Mouse (Mus musculus) thymus, adult 2 months (tissue): Measurements from ENCODE around the gene Gigyf2. TPM values are rescaled to one million over a fixed set of nuclear protein-coding genes. Genes with fewer than 3 reads are reported as not detected.

Source experiments
- DNase-seq: peaks from one replicate; pipeline ENCODE4 v3.0.0; 2021
- H3K27ac ChIP-seq: fragments of 200-500 bp; 2 replicates; pipeline ENCODE4 v1.5.1; 2012; ENCODE audit warnings: low read length, control low read depth; ENCODE audit not compliant: control insufficient read depth, insufficient read depth
- H3K27me3 ChIP-seq: fragments of 200-500 bp; 2 replicates; pipeline ENCODE4 v1.6.1; 2012; ENCODE audit warnings: mild to moderate bottlenecking, low read length, moderate library complexity, mixed read lengths; ENCODE audit not compliant: control insufficient read depth, insufficient read depth
- H3K36me3 ChIP-seq: fragments of 200-500 bp; 2 replicates; pipeline ENCODE4 v1.6.1; 2012; ENCODE audit warnings: mild to moderate bottlenecking, low read length, moderate library complexity; ENCODE audit not compliant: control insufficient read depth, insufficient read depth
- H3K4me1 ChIP-seq: fragments of 200-500 bp; replicated peaks from 2 replicates; pipeline ENCODE4 v1.6.1; 2012; ENCODE audit warnings: low read length; ENCODE audit not compliant: control insufficient read depth, insufficient read depth
- H3K4me3 ChIP-seq: fragments of 200-500 bp; 2 replicates; pipeline ENCODE4 v1.5.1; 2012; ENCODE audit warnings: mild to moderate bottlenecking, low read length, control low read depth, moderate library complexity; ENCODE audit not compliant: control insufficient read depth, insufficient read depth
- CTCF ChIP-seq: fragments of 200-500 bp; IDR thresholded peaks from 2 replicates; pipeline ENCODE4 v1.5.1; 2012; ENCODE audit warnings: mild to moderate bottlenecking, control low read depth, low read length, moderate library complexity, borderline replicate concordance; ENCODE audit not compliant: control insufficient read depth, poor library complexity, insufficient read depth; ENCODE audit errors: extremely low read depth
- POLR2A ChIP-seq: fragments of 200-500 bp; IDR thresholded peaks from 2 replicates; pipeline ENCODE4 v1.6.1; 2012; ENCODE audit warnings: mild to moderate bottlenecking, low read length, control low read depth, moderate library complexity; ENCODE audit not compliant: control insufficient read depth, poor library complexity, insufficient read depth; ENCODE audit errors: extremely low read depth
- WGBS: fragments of 180-500 bp; shearing (Covaris S2); methylation state at CpG from one replicate; pipeline ENCODE4 v1.1.7; 2018; 5-methylcytosine and 5-hydroxymethylcytosine counted together
- polyA plus RNA-seq: library from polyadenylated mRNA; depleted of rRNA; stranded (reverse); fragments of >200 nt; gene quantifications from 2 replicates; pipeline ENCODE4 v1.2.3, GENCODE M21; 2012

Gene Gigyf2
- polyA plus RNA-seq, 1 experiment: 47.3 TPM

- 92% methylated on average over 3 of the region's 3 CpGs for WGBS
- TF ChIP-seq POLR2A (no peak), CTCF (no peak)
- no peak for DNase-seq
- Histone ChIP-seq H3K4me1 (no peaks in the 10 kb centered on the region), H3K4me3 (no peak overlapping the region), H3K36me3 (no peaks in the 10 kb centered on the region), H3K27ac (no peak overlapping the region), H3K27me3 (no peaks in the 10 kb centered on the region)
These were observed 17.8 kb upstream of the Gigyf2 start for GRCm38 (mm10) chr1:87308952-87309351.

- H3K36me3 ChIP-seq: no peaks in the 10 kb centered on the region
- H3K27me3 ChIP-seq: no peaks in the 10 kb centered on the region
- TF ChIP-seq CTCF (no peak), POLR2A (no peak)
- H3K27ac ChIP-seq: no peak overlapping the region
- 92% methylated on average over 16 of the region's 16 CpGs for WGBS
- DNase-seq: no peak
- no peaks in the 10 kb centered on the region for H3K4me1 ChIP-seq
- H3K4me3 ChIP-seq: no peak overlapping the region
These were observed 17.2 kb upstream of the Gigyf2 start for GRCm38 (mm10) chr1:87309621-87310020.

- DNase-seq: no peak
- WGBS: 93% methylated on average over 2 of the region's 2 CpGs
- H3K27ac ChIP-seq: no peak overlapping the region
- TF ChIP-seq POLR2A: no peak
- TF ChIP-seq CTCF: no peak
- no peak overlapping the region for H3K4me3 ChIP-seq
- no peaks in the 10 kb centered on the region for H3K36me3 ChIP-seq
- no peaks in the 10 kb centered on the region for H3K27me3 ChIP-seq
- H3K4me1 ChIP-seq: no peaks in the 10 kb centered on the region
These were observed 14.1 kb upstream of the Gigyf2 start for GRCm38 (mm10) chr1:87312681-87313080.

- no peaks in the 10 kb centered on the region for H3K27me3 ChIP-seq
- no peak overlapping the region for H3K27ac ChIP-seq
- no peak for DNase-seq
- WGBS: 91% methylated on average over 2 of the region's 2 CpGs
- TF ChIP-seq POLR2A (no peak), CTCF (no peak)
- H3K4me1 ChIP-seq: no peaks in the 10 kb centered on the region
- no peaks in the 10 kb centered on the region for H3K36me3 ChIP-seq
- H3K4me3 ChIP-seq: no peak overlapping the region
These were observed 13.7 kb upstream of the Gigyf2 start for GRCm38 (mm10) chr1:87313116-87313515.

- no peak overlapping the region for H3K4me3 ChIP-seq
- TF ChIP-seq POLR2A (no peak), CTCF (no peak)
- H3K4me1 ChIP-seq: no peaks in the 10 kb centered on the region
- no peaks in the 10 kb centered on the region for H3K36me3 ChIP-seq
- no peak for DNase-seq
- 93% methylated on average over 8 of the region's 8 CpGs for WGBS
- no peak overlapping the region for H3K27ac ChIP-seq
- no peaks in the 10 kb centered on the region for H3K27me3 ChIP-seq
These were observed 12.8 kb upstream of the Gigyf2 start for GRCm38 (mm10) chr1:87313843-87314570.

GRCm38 (mm10) chr1:87315431-87315830 lies 11.4 kb upstream of the Gigyf2 start:
- no peaks in the 10 kb centered on the region for H3K27me3 ChIP-seq
- no peak overlapping the region for H3K27ac ChIP-seq
- 98% methylated on average over 2 of the region's 2 CpGs for WGBS
- no peaks in the 10 kb centered on the region for H3K36me3 ChIP-seq
- TF ChIP-seq POLR2A: no peak
- TF ChIP-seq CTCF: no peak
- no peak overlapping the region for H3K4me3 ChIP-seq
- H3K4me1 ChIP-seq: no peaks in the 10 kb centered on the region
- no peak for DNase-seq

- TF ChIP-seq POLR2A (no peak), CTCF (no peak)
- DNase-seq: no peak
- H3K27me3 ChIP-seq: no peaks in the 10 kb centered on the region
- H3K4me3 ChIP-seq: no peak overlapping the region
- no peaks in the 10 kb centered on the region for H3K36me3 ChIP-seq
- H3K4me1 ChIP-seq: no peaks in the 10 kb centered on the region
- no peak overlapping the region for H3K27ac ChIP-seq
- WGBS: 58% methylated on average over 2 of the region's 2 CpGs
These were observed 10.9 kb upstream of the Gigyf2 start for GRCm38 (mm10) chr1:87315894-87316293.
